Mouse (Mus musculus) embryonic facial prominence, embryonic 11.5 days (tissue): ENCODE results near the gene Dyrk3. TPM values are rescaled to one million over a fixed set of nuclear protein-coding genes. Genes with fewer than 3 reads are reported as not detected.

ENCODE experiments used
- ATAC-seq: fragments of 200-750 bp; cut with Nextera tagmentation; replicated peaks from 2 replicates; pipeline ENCODE4 v1.8.0; 2017; ENCODE audit warnings: low read depth; ENCODE audit not compliant: insufficient number of reproducible peaks, low FRiP score, low TSS enrichment
- DNase-seq: peaks from one replicate; pipeline ENCODE4 v3.0.0-alpha.2; 2015; ENCODE audit warnings: low spot score
- H3K27ac ChIP-seq: fragments of 300-500 bp; sonication (generic); replicated peaks from 2 replicates; pipeline ENCODE4 v1.5.1; 2014; ENCODE audit warnings: mild to moderate bottlenecking, low read depth, low read length, control low read depth
- H3K27me3 ChIP-seq: fragments of 300-500 bp; sonication (generic); 2 replicates; pipeline ENCODE4 v1.6.1; 2014; ENCODE audit warnings: mild to moderate bottlenecking, low read length, moderate library complexity, mixed read lengths; ENCODE audit not compliant: control insufficient read depth, insufficient read depth
- H3K36me3 ChIP-seq: fragments of 300-500 bp; sonication (generic); replicated peaks from 2 replicates; pipeline ENCODE4 v1.6.1; 2014; ENCODE audit warnings: low read depth, mild to moderate bottlenecking, low read length, moderate library complexity, mixed read lengths; ENCODE audit not compliant: control insufficient read depth, insufficient read depth
- H3K4me1 ChIP-seq: fragments of 300-500 bp; sonication (generic); 2 replicates; pipeline ENCODE4 v1.6.1; 2014; ENCODE audit warnings: low read length, mixed read lengths; ENCODE audit not compliant: control insufficient read depth, insufficient read depth
- H3K4me2 ChIP-seq: fragments of 300-500 bp; sonication (generic); 2 replicates; pipeline ENCODE4 v1.6.1; 2014; ENCODE audit warnings: low read depth, mild to moderate bottlenecking, control low read depth, low read length, moderate library complexity
- H3K4me3 ChIP-seq: fragments of 300-500 bp; sonication (generic); 2 replicates; pipeline ENCODE4 v1.5.1; 2014; ENCODE audit warnings: low read depth, low read length, control low read depth
- H3K9ac ChIP-seq: fragments of 300-500 bp; sonication (generic); replicated peaks from 2 replicates; pipeline ENCODE4 v1.6.1; 2014; ENCODE audit warnings: mild to moderate bottlenecking, control low read depth, low read length
- H3K9me3 ChIP-seq: fragments of 300-500 bp; sonication (generic); replicated peaks from 2 replicates; pipeline ENCODE4 v1.6.1; 2016; ENCODE audit warnings: mild to moderate bottlenecking, low read length, inconsistent platforms, mixed read lengths; ENCODE audit not compliant: control insufficient read depth
- WGBS: fragments of 180-500 bp; shearing (Covaris S2); extraction: QIAGEN DNeasy Blood & Tissue Kit; methylation state at CpG from one replicate; pipeline ENCODE4 v1.1.7; 2014; 5-methylcytosine and 5-hydroxymethylcytosine counted together
- polyA plus RNA-seq: library from polyadenylated mRNA; unstranded; fragments of >200 nt; fragmentation: Nextera tagmentation; extraction: Ambion mirVana; gene quantifications from 2 replicates; pipeline ENCODE4 v1.2.1, GENCODE M21; 2014

The Dyrk3 gene
- polyA plus RNA-seq, 1 experiment from 2014 or later = 6.5 TPM

DNA sequence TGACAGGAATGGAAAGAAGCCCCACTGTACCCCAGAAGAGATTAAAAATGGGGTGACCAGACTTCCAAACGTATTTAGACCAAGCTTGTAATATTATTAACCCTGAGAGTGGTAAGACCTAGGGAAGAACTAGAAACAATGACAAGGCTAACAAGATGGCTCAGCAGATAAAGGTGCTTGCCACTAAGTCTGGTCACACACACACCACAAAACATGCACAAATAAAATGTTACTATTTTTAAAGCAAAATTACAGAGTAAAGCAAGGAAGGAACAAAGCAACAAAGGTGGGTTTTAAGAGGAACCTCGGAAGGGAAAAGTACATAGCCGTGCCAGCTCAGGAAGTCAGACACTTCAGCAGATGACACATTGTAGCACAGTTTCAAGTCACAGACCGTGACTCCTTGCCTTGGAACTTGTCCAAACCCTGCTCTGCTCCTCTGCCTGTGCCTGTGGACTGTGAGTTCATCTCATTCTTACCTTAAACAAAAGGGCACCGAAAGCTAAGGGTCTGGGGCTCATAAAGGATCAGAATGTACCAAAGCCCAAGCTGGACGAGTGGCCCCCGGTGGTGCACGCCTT lies 3.1 kb downstream of the Dyrk3 start:
- no peak overlapping the region for H3K9ac ChIP-seq
- H3K27ac ChIP-seq = no peak overlapping the region
- H3K36me3 ChIP-seq = no peaks in the 10 kb centered on the region
- H3K9me3 ChIP-seq = no peaks in the 10 kb centered on the region
- no peak overlapping the region for H3K4me3 ChIP-seq
- DNase-seq (no peak), ATAC-seq (no peak)
- 82% methylated on average over 8 of the region's 8 CpGs for WGBS
- no peak overlapping the region for H3K4me2 ChIP-seq
- H3K27me3 ChIP-seq = no peaks in the 10 kb centered on the region
- H3K4me1 ChIP-seq = no peaks in the 10 kb centered on the region

DNA sequence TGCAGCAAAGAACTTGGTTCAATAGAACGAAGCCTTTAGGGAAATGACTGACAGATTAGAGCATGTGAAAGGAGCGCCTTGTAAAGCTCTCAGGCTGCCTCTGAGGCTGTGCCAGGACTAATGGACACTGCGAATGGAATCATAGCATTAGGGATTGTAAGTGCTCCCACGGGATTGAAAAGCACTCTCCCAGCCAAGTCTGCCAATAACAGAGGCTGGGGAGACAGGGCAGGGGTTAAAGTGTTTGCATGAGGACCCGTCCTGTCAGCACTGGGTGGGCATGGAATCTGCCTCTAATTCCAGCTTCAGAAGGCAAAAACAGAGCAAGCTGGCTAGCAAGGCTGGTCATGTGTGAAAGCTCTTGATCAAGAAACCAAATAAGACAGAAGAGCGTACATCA lies 3.9 kb downstream of the Dyrk3 start:
- H3K27ac ChIP-seq = no peak overlapping the region
- ATAC-seq (no peak), DNase-seq (no peak)
- H3K4me2 ChIP-seq = no peak overlapping the region
- no peak overlapping the region for H3K9ac ChIP-seq
- WGBS = 65% methylated on average over 6 of the region's 6 CpGs
- no peaks in the 10 kb centered on the region for H3K9me3 ChIP-seq
- H3K4me1 ChIP-seq = no peaks in the 10 kb centered on the region
- no peaks in the 10 kb centered on the region for H3K36me3 ChIP-seq
- no peak overlapping the region for H3K4me3 ChIP-seq
- H3K27me3 ChIP-seq = no peaks in the 10 kb centered on the region

DNA sequence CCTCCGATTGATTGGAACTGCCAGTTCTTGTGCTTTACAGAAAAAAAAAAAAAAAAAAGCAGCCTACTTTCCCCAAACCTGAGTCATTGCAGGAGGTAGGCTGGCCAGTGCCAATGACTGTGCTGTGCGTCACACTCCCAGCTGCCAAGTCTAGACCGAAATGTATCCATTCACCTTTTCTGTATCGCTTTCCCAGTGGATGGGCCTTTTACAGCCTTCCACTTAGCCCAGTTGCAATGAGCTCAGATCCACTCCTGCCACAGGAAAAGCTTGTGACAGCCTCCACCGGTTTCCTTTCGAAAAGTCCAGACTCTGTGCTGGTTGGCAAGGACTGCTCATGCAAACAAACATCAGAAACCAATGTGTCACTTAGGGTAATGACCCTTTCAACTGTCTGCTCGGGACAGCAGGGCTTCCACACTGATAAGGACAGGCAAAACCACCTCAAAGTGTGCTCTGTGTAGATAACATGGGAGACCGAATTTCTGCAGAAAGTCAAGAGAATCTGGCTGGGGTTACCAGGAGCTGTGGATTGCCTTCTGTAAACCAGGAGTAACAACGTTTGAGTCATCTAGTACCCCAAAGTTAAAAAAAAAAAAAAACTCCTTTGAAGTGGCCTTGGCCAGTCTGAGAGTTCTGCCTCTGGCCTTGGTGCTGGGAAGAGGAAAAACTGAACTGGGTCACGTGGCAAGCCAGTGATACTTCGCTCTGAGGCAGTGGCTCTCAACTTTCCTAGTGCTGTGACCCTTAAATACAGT lies 12.0 kb downstream of the Dyrk3 start:
- ATAC-seq (no peak), DNase-seq (no peak)
- Histone ChIP-seq H3K4me2 (no peak overlapping the region), H3K27ac (no peak overlapping the region), H3K9me3 (no peaks in the 10 kb centered on the region), H3K9ac (no peak overlapping the region), H3K27me3 (no peaks in the 10 kb centered on the region), H3K4me3 (no peak overlapping the region), H3K36me3 (peaks cover 4% of the 10 kb centered on the region), H3K4me1 (no peaks in the 10 kb centered on the region)
- 79% methylated on average over 11 of the region's 11 CpGs for WGBS

GRCm38 (mm10) chr1:131123522-131124265 lies 14.4 kb downstream of the Dyrk3 start:
- H3K9ac ChIP-seq = no peak overlapping the region
- WGBS = 71% methylated on average over 10 of the region's 10 CpGs
- DNase-seq = no peak
- no peak for ATAC-seq
- H3K27ac ChIP-seq = no peak overlapping the region
- no peaks in the 10 kb centered on the region for H3K9me3 ChIP-seq
- no peak overlapping the region for H3K4me2 ChIP-seq
- H3K27me3 ChIP-seq = no peaks in the 10 kb centered on the region
- H3K4me1 ChIP-seq = no peaks in the 10 kb centered on the region
- peaks cover 2% of the 10 kb centered on the region for H3K36me3 ChIP-seq
- no peak overlapping the region for H3K4me3 ChIP-seq

- no peaks in the 10 kb centered on the region for H3K9me3 ChIP-seq
- no peak overlapping the region for H3K4me3 ChIP-seq
- no peak overlapping the region for H3K4me2 ChIP-seq
- no peaks in the 10 kb centered on the region for H3K4me1 ChIP-seq
- 39% methylated on average over 3 of the region's 3 CpGs for WGBS
- H3K9ac ChIP-seq = no peak overlapping the region
- H3K27ac ChIP-seq = no peak overlapping the region
- DNase-seq (no peak), ATAC-seq (no peak)
- H3K27me3 ChIP-seq = no peaks in the 10 kb centered on the region
- no peaks in the 10 kb centered on the region for H3K36me3 ChIP-seq
These were observed 16.2 kb downstream of the Dyrk3 start for GRCm38 (mm10) chr1:131121987-131122386.

- Histone ChIP-seq H3K36me3 (no peaks in the 10 kb centered on the region), H3K27me3 (no peaks in the 10 kb centered on the region), H3K9ac (no peak overlapping the region), H3K4me1 (no peaks in the 10 kb centered on the region), H3K4me2 (no peak overlapping the region), H3K27ac (no peak overlapping the region), H3K4me3 (no peak overlapping the region), H3K9me3 (no peaks in the 10 kb centered on the region)
- WGBS = 66% methylated on average over 2 of the region's 2 CpGs
- ATAC-seq (no peak), DNase-seq (no peak)
These were observed 19.1 kb downstream of the Dyrk3 start for GRCm38 (mm10) chr1:131119026-131119425.

- Histone ChIP-seq H3K4me2 (no peak overlapping the region), H3K4me3 (no peak overlapping the region), H3K9me3 (no peaks in the 10 kb centered on the region), H3K36me3 (no peaks in the 10 kb centered on the region), H3K27me3 (no peaks in the 10 kb centered on the region), H3K27ac (no peak overlapping the region), H3K9ac (no peak overlapping the region), H3K4me1 (no peaks in the 10 kb centered on the region)
- DNase-seq (no peak), ATAC-seq (no peak)
- WGBS = 62% methylated on average over 10 of the region's 10 CpGs
These were observed 19.6 kb downstream of the Dyrk3 start for GRCm38 (mm10) chr1:131118530-131118929.
